Comparison of ENCODE assay signal across 8 mouse cellular contexts in the genomic region with DNA sequence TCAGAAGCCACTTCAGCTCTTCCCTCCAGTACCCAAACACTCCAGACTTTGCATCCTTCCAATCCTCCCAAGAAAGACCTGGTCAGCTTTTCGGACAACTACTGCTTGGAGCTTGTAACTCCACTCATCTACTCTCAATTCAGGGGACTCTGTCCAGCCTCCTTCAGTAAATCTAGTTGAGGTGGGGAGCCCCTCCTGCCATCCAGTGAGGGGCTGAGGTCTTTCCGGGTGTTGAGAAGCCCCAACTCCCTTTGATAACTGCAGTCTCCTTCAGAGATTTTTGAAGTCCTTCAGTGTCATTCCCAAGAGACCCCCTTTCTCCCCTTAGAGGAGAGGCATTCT. TPM values are rescaled to one million over a fixed set of nuclear protein-coding genes. Genes with fewer than 3 reads are reported as not detected.
DNase-seq lines count a peak whose midpoint lies in the region; ATAC-seq and TF ChIP-seq lines count a peak whose summit lies in the region.

No protein-coding gene starts in this region.

- TF ChIP-seq EP300 in stomach, postnatal 0 days (optimal IDR thresholded peaks at IDR 0.05) = no peak

- peak overlapping the region; percentile 84 for H3K27ac ChIP-seq in lung, embryonic 15.5 days
- H3K27ac ChIP-seq in forebrain, embryonic 13.5 days = no peak overlapping the region
- peak overlapping the region; percentile 3; the same call in 1 of the 2 replicates for H3K27ac ChIP-seq in liver, embryonic 11.5 days (ENCODE audit: low read depth, low read length)
- peak overlapping the region; percentile 90 for H3K27ac ChIP-seq in stomach, postnatal 0 days (replicated peaks)

- no peaks in the 10 kb centered on the region for H3K27me3 ChIP-seq in lung, embryonic 15.5 days
- no peaks in the 10 kb centered on the region for H3K27me3 ChIP-seq in forebrain, embryonic 13.5 days
- H3K27me3 ChIP-seq in liver, embryonic 11.5 days (replicated peaks; ENCODE audit: control insufficient read depth, insufficient read depth, low read length) = no peaks in the 10 kb centered on the region
- no peaks in the 10 kb centered on the region for H3K27me3 ChIP-seq in stomach, postnatal 0 days (ENCODE audit: control insufficient read depth, insufficient read depth, low read length)

- ATAC-seq in lung, embryonic 15.5 days (ENCODE audit: borderline replicate concordance, extremely low read depth, low FRiP score, low TSS enrichment) = peak; percentile 15; the same call in 1 of the 2 replicates
- no peak for ATAC-seq in forebrain, embryonic 13.5 days
- ATAC-seq in liver, embryonic 11.5 days (replicated peaks; ENCODE audit: low FRiP score) = no peak
- no peak for ATAC-seq in stomach, postnatal 0 days (ENCODE audit: low FRiP score, low TSS enrichment)

- H3K4me3 ChIP-seq in lung, embryonic 15.5 days = peak overlapping the region; percentile 73
- H3K4me3 ChIP-seq in forebrain, embryonic 13.5 days = peak overlapping the region; percentile 77
- peak overlapping the region; percentile 64 for H3K4me3 ChIP-seq in liver, embryonic 11.5 days (ENCODE audit: low read depth, low read length)
- H3K4me3 ChIP-seq in stomach, postnatal 0 days (ENCODE audit: low read depth, low read length) = peak overlapping the region; percentile 95

- DNase-seq in lung, postnatal 10 days = no peak
- no peak for DNase-seq in liver, embryonic 11.5 days (ENCODE audit: low spot score)
- DNase-seq in stomach, postnatal 0 days (ENCODE audit: low spot score) = no peak
- DNase-seq in urinary bladder, postnatal 25 days (ENCODE audit: low spot score) = no peak
- no peak for DNase-seq in right cerebral cortex, postnatal 36 days (ENCODE audit: low spot score in 2 of 2)
- DNase-seq in B cell, adult 2 months = no peak

- H3K36me3 ChIP-seq in lung, embryonic 15.5 days = 0 out of 2 replicates have a peak, but pooled peaks cover 5% of the 10 kb centered on the region
- no peaks in the 10 kb centered on the region for H3K36me3 ChIP-seq in forebrain, embryonic 13.5 days (ENCODE audit: poor library complexity, severe bottlenecking)
- H3K36me3 ChIP-seq in liver, embryonic 11.5 days (ENCODE audit: control insufficient read depth, insufficient read depth, low read length) = no peaks in the 10 kb centered on the region
- H3K36me3 ChIP-seq in stomach, postnatal 0 days (ENCODE audit: control insufficient read depth, insufficient read depth, low read length) = no peaks in the 10 kb centered on the region

- no peak for TF ChIP-seq CTCF in stomach, postnatal 0 days (IDR thresholded peaks at IDR 0.05; ENCODE audit: low read depth)

- H3K9me3 ChIP-seq in lung, embryonic 15.5 days = no peaks in the 10 kb centered on the region
- no peaks in the 10 kb centered on the region for H3K9me3 ChIP-seq in forebrain, embryonic 13.5 days (replicated peaks)
- H3K9me3 ChIP-seq in liver, embryonic 11.5 days (ENCODE audit: control insufficient read depth, low read length) = no peaks in the 10 kb centered on the region
- H3K9me3 ChIP-seq in stomach, postnatal 0 days (ENCODE audit: control insufficient read depth, low read length) = no peaks in the 10 kb centered on the region

- H3K9ac ChIP-seq in lung, embryonic 15.5 days = peak overlapping the region; percentile 63
- no peak overlapping the region; the same call in 1 of the 2 replicates for H3K9ac ChIP-seq in forebrain, embryonic 13.5 days
- H3K9ac ChIP-seq in liver, embryonic 11.5 days (ENCODE audit: low read depth, low read length) = peak overlapping the region; percentile 66
- H3K9ac ChIP-seq in stomach, postnatal 0 days (ENCODE audit: low read length) = peak overlapping the region; percentile 85

- H3K4me1 ChIP-seq in lung, embryonic 15.5 days = peaks cover 8% of the 10 kb centered on the region; the same call in 1 of the 2 replicates
- H3K4me1 ChIP-seq in forebrain, embryonic 13.5 days = peaks cover 17% of the 10 kb centered on the region
- H3K4me1 ChIP-seq in liver, embryonic 11.5 days (replicated peaks; ENCODE audit: control insufficient read depth, insufficient read depth, low read length) = peaks cover 7% of the 10 kb centered on the region; the same call in 1 of the 2 replicates
- H3K4me1 ChIP-seq in stomach, postnatal 0 days (replicated peaks; ENCODE audit: control insufficient read depth, insufficient read depth) = peaks cover 4% of the 10 kb centered on the region; the same call in 1 of the 2 replicates

- peak overlapping the region; percentile 50 for H3K4me2 ChIP-seq in lung, embryonic 15.5 days
- H3K4me2 ChIP-seq in forebrain, embryonic 13.5 days = peak overlapping the region; percentile 81
- peak overlapping the region; percentile 86 for H3K4me2 ChIP-seq in liver, embryonic 11.5 days
- peak overlapping the region; percentile 78 for H3K4me2 ChIP-seq in stomach, postnatal 0 days (replicated peaks; ENCODE audit: low read depth)

- WGBS in lung, embryonic 15.5 days = 7% methylated on average over 2 of the region's 2 CpGs
- WGBS in forebrain, embryonic 13.5 days = 10% methylated on average over 2 of the region's 2 CpGs
- 27% methylated on average over 2 of the region's 2 CpGs for WGBS in liver, embryonic 11.5 days
- 16% methylated on average over 2 of the region's 2 CpGs for WGBS in stomach, postnatal 0 days

RNA-seq across cellular contexts. Expression of gene Spata6, which starts 0.8 kb away (rescaled TPM):
- 34.8 and 35.6 TPM in 2 replicates for polyA plus RNA-seq in lung, embryonic 15.5 days (2015; fragmentation: Nextera tagmentation; extraction: Ambion mirVana)
- polyA plus RNA-seq in forebrain, embryonic 13.5 days (2015; fragmentation: Nextera tagmentation; extraction: Ambion mirVana) = 11.3 and 12.5 TPM in 2 replicates
- 10.3 and 12.2 TPM in 2 replicates for polyA plus RNA-seq in liver, embryonic 11.5 days (2014; fragmentation: Nextera tagmentation; extraction: Ambion mirVana)
- polyA plus RNA-seq in stomach, postnatal 0 days (2015; fragmentation: Nextera tagmentation; extraction: Ambion mirVana) = 15.1 and 16.7 TPM in 2 replicates
